Mouse (Mus musculus): Measurements from ENCODE around the gene Cacna1a.
A peak's percentile ranks its signal among the peaks of the same experiment; 100 is the strongest.

DNA sequence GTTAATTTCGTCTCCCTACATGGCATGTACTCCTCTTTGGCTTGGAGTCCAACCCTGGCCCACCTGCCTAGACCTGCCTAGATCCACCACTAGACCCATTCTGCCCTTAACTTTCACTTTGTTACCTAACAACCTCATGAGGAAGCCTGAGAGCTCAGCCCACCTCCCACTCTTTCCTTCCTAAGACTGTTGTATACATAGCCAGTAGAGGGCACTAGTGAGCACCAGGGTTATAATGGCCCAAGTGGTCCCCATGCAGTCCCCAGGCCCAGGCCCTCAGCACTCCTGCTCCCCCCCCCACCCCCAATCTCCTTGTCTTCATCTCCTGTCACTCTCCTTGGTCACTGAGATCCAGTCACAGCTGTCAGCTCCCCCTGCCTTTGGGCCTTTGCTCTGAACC lies 86.2 kb downstream of the Cacna1a start:
- TF ChIP-seq CTCF (IDR thresholded peaks at IDR 0.05; ENCODE audit: borderline replicate concordance, control insufficient read depth, extremely low read depth, insufficient read depth, low read length, poor library complexity) (peak; percentile 15; the same call in 1 of the 2 replicates), POLR2A (IDR thresholded peaks at IDR 0.05; ENCODE audit: control insufficient read depth, extremely low read depth, insufficient read depth, low read length, poor library complexity) (no peak)
